ENCODE assay signal across 13 mouse cellular contexts in genomic region chr9:13518441-13518971, GRCm38 (mm10).
DNase-seq lines count a peak whose midpoint lies in the region; ATAC-seq and TF ChIP-seq lines count a peak whose summit lies in the region.
"Had no signal": no experiment of that assay in that cellular context is flagged by ENCODE, and none has a peak within 500 bp of the region (broad histone marks: within the 10 kb centered on the region; RNA-seq: fewer than 3 reads in every experiment).

No protein-coding gene starts in this region.

- no peak overlapping the region for H3K4me3 ChIP-seq in heart, postnatal 0 days (ENCODE audit: low read depth, low read length)
- no peak overlapping the region for H3K4me3 ChIP-seq in lung, embryonic 16.5 days (ENCODE audit: low read length)
- no peak overlapping the region for H3K4me3 ChIP-seq in lung, adult 2 months (replicated peaks; ENCODE audit: extremely low read depth, low read depth, low read length)
- no peak overlapping the region for H3K4me3 ChIP-seq in embryonic facial prominence, embryonic 10.5 days
- H3K4me3 ChIP-seq: midbrain, embryonic 10.5 days; stomach, embryonic 15.5 days had no signal

- no peak overlapping the region for H3K9ac ChIP-seq in heart, postnatal 0 days (replicated peaks; ENCODE audit: low read depth, low read length)
- H3K9ac ChIP-seq in lung, embryonic 16.5 days (ENCODE audit: low read length), result no peak overlapping the region
- H3K9ac ChIP-seq: stomach, embryonic 15.5 days had no signal

- no peak for TF ChIP-seq CTCF in heart, postnatal 0 days (IDR thresholded peaks at IDR 0.05; ENCODE audit: low read depth)
- TF ChIP-seq CTCF in lung, adult 2 months (IDR thresholded peaks at IDR 0.05; ENCODE audit: insufficient read depth, low read length), result no peak

- no peak for ATAC-seq in heart, postnatal 0 days (ENCODE audit: insufficient read depth, low read depth)
- no peak; the same call in 1 of the 2 replicates for ATAC-seq in lung, embryonic 16.5 days (ENCODE audit: low read depth)
- ATAC-seq in megakaryocyte progenitor cell, adult 5-6 weeks (replicated peaks; ENCODE audit: poor library complexity), result peak; percentile 42; the same call in 1 of the 2 replicates

- H3K9me3 ChIP-seq in heart, postnatal 0 days (replicated peaks; ENCODE audit: control insufficient read depth, low read length), result no peaks in the 10 kb centered on the region
- no peaks in the 10 kb centered on the region for H3K9me3 ChIP-seq in lung, embryonic 16.5 days (ENCODE audit: control insufficient read depth, low read length)
- no peaks in the 10 kb centered on the region for H3K9me3 ChIP-seq in embryonic facial prominence, embryonic 10.5 days
- H3K9me3 ChIP-seq: midbrain, embryonic 10.5 days; stomach, embryonic 15.5 days had no signal

- H3K27ac ChIP-seq in heart, postnatal 0 days (ENCODE audit: low read depth), result peak overlapping the region; percentile 46
- peak overlapping the region; percentile 65 for H3K27ac ChIP-seq in lung, embryonic 16.5 days (ENCODE audit: low read length)
- H3K27ac ChIP-seq in embryonic facial prominence, embryonic 10.5 days (replicated peaks), result peak overlapping the region; percentile 59
- H3K27ac ChIP-seq: midbrain, embryonic 10.5 days; stomach, embryonic 15.5 days had no signal

- peaks cover 13% of the 10 kb centered on the region; the same call in 1 of the 2 replicates for H3K4me1 ChIP-seq in heart, postnatal 0 days (ENCODE audit: control insufficient read depth, insufficient read depth)
- H3K4me1 ChIP-seq in lung, embryonic 16.5 days (replicated peaks; ENCODE audit: control insufficient read depth, insufficient read depth, low read length), result peaks cover 11% of the 10 kb centered on the region
- peaks cover 8% of the 10 kb centered on the region for H3K4me1 ChIP-seq in lung, adult 2 months (ENCODE audit: control insufficient read depth, insufficient read depth, low read length)
- H3K4me1 ChIP-seq in embryonic facial prominence, embryonic 10.5 days, result peaks cover 22% of the 10 kb centered on the region
- H3K4me1 ChIP-seq: stomach, embryonic 15.5 days had no signal

- H3K36me3 ChIP-seq in heart, postnatal 0 days (replicated peaks; ENCODE audit: control insufficient read depth, insufficient read depth, low read length), result no peaks in the 10 kb centered on the region
- H3K36me3 ChIP-seq in lung, embryonic 16.5 days (ENCODE audit: control insufficient read depth, insufficient read depth, low read length), result no peaks in the 10 kb centered on the region
- no peaks in the 10 kb centered on the region for H3K36me3 ChIP-seq in embryonic facial prominence, embryonic 10.5 days (replicated peaks)
- H3K36me3 ChIP-seq: midbrain, embryonic 10.5 days; stomach, embryonic 15.5 days had no signal

- no peak for TF ChIP-seq POLR2A in lung, adult 2 months (IDR thresholded peaks at IDR 0.05; ENCODE audit: borderline replicate concordance, extremely low read depth, low read depth, low read length)

- H3K4me2 ChIP-seq in heart, postnatal 0 days (ENCODE audit: low read depth, low read length), result no peak overlapping the region
- H3K4me2 ChIP-seq in lung, embryonic 16.5 days (ENCODE audit: low read depth, low read length), result no peak overlapping the region
- H3K4me2 ChIP-seq: stomach, embryonic 15.5 days had no signal

- no peaks in the 10 kb centered on the region for H3K27me3 ChIP-seq in heart, postnatal 0 days (ENCODE audit: control insufficient read depth, insufficient read depth, low read length)
- no peaks in the 10 kb centered on the region for H3K27me3 ChIP-seq in lung, embryonic 16.5 days (ENCODE audit: control insufficient read depth, insufficient read depth, low read depth, low read length)
- H3K27me3 ChIP-seq in embryonic facial prominence, embryonic 10.5 days (replicated peaks; ENCODE audit: low read depth, poor library complexity, severe bottlenecking), result no peaks in the 10 kb centered on the region
- H3K27me3 ChIP-seq: stomach, embryonic 15.5 days had no signal

- WGBS in heart, postnatal 0 days, result 59% methylated on average over 2 of the region's 2 CpGs
- WGBS in lung, embryonic 16.5 days, result 71% methylated on average over 2 of the region's 2 CpGs
- WGBS in lung, adult 2 months, result 76% methylated on average over 2 of the region's 2 CpGs
- 94% methylated on average over 2 of the region's 2 CpGs for WGBS in embryonic facial prominence, embryonic 10.5 days

- no peak for TF ChIP-seq EP300 in heart, postnatal 0 days (IDR thresholded peaks at IDR 0.05; ENCODE audit: low read depth)

- DNase-seq in heart, postnatal 0 days (ENCODE audit: low spot score), result no peak
- DNase-seq in heart, adult 9 months (ENCODE audit: low spot score in 2 of 2), result no peak
- no peak for DNase-seq in lung, adult 2 months
- no peak for DNase-seq in embryonic facial prominence, embryonic 10.5 days (ENCODE audit: low spot score)
- no peak for DNase-seq in urinary bladder, postnatal 10 days (ENCODE audit: low spot score)
- DNase-seq: adrenal gland, postnatal 36 days; cerebellum, adult 11-12 months; kidney, adult 18-20 months; right cerebral cortex, postnatal 14 days had no signal
